Mouse (Mus musculus): ENCODE data around the gene Fkbp11. TPM values are rescaled to one million over a fixed set of nuclear protein-coding genes. Genes with fewer than 3 reads are reported as not detected.

The Fkbp11 gene
- polyA plus RNA-seq, 1 experiment from 2014 or later, result 10.5 TPM

GRCm38 (mm10) chr15:98768259-98768658 is 40.3 kb upstream of the Fkbp11 start:
- ATAC-seq (ENCODE audit: low FRiP score) (no peak), DNase-seq (ENCODE audit: low spot score, missing footprints) (peak; percentile 81)
- WGBS, result 18% methylated on average over 5 of the region's 5 CpGs
- Histone ChIP-seq H3K27ac (ENCODE audit: low read depth, low read length) (no peak overlapping the region), H3K36me3 (ENCODE audit: control insufficient read depth, insufficient read depth, low read length) (no peaks in the 10 kb centered on the region), H3K4me2 (no peak overlapping the region), H3K9me3 (ENCODE audit: control insufficient read depth, low read length) (no peaks in the 10 kb centered on the region), H3K27me3 (ENCODE audit: control insufficient read depth, insufficient read depth, low read length) (peaks cover 39% of the 10 kb centered on the region), H3K4me1 (ENCODE audit: control insufficient read depth, insufficient read depth, low read length) (peaks cover 5% of the 10 kb centered on the region), H3K9ac (ENCODE audit: low read length) (no peak overlapping the region), H3K4me3 (ENCODE audit: low read depth, low read length) (no peak overlapping the region)

DNA sequence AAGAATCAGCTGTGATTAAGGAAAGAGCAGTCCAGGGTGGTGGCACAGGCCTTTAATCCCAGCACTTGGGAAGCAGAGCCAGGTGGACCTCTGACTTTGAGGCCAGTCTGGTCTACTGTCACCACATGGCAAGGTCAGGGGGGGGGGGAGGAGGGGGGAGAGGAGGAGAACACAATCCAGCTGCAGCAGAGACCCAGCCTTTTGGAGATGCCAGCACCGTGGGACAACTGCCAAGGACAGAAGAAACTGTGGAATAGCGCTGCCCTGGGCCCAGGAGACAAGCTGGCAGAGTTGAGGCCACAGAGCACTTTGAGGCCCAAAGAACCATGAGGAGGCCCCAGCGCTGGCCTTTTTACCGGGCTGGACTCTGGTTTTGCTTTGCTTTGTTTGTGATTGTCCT is 37.9 kb upstream of the Fkbp11 start:
- H3K27me3 ChIP-seq (ENCODE audit: control insufficient read depth, insufficient read depth, low read length), result peaks cover 16% of the 10 kb centered on the region
- H3K36me3 ChIP-seq (ENCODE audit: control insufficient read depth, insufficient read depth, low read length), result no peaks in the 10 kb centered on the region
- ATAC-seq (ENCODE audit: low FRiP score) (no peak), DNase-seq (ENCODE audit: low spot score, missing footprints) (no peak)
- no peak overlapping the region for H3K4me2 ChIP-seq
- H3K27ac ChIP-seq (ENCODE audit: low read depth, low read length), result no peak overlapping the region
- H3K9ac ChIP-seq (ENCODE audit: low read length), result no peak overlapping the region
- H3K4me1 ChIP-seq (ENCODE audit: control insufficient read depth, insufficient read depth, low read length), result peaks cover 10% of the 10 kb centered on the region
- H3K4me3 ChIP-seq (ENCODE audit: low read depth, low read length), result no peak overlapping the region
- no peaks in the 10 kb centered on the region for H3K9me3 ChIP-seq (ENCODE audit: control insufficient read depth, low read length)
- WGBS, result 65% methylated on average over 4 of the region's 4 CpGs

GRCm38 (mm10) chr15:98762670-98763529 is 34.9 kb upstream of the Fkbp11 start, which contains the start of gene Arf3:
TSS of gene Arf3 (minus strand) at chr15:98763214.
- DNase-seq (ENCODE audit: low spot score, missing footprints) (peak; percentile 99), ATAC-seq (ENCODE audit: low FRiP score) (peak; percentile 94)
- Histone ChIP-seq H3K9me3 (ENCODE audit: control insufficient read depth, low read length) (no peaks in the 10 kb centered on the region), H3K4me2 (peak within 1 kb of the TSS; percentile 82), H3K27me3 (ENCODE audit: control insufficient read depth, insufficient read depth, low read length) (peaks cover 9% of the 10 kb centered on the region), H3K36me3 (ENCODE audit: control insufficient read depth, insufficient read depth, low read length) (no peaks in the 10 kb centered on the region; the same call in 1 of the 2 replicates), H3K9ac (ENCODE audit: low read length) (peak within 1 kb of the TSS; percentile 93), H3K27ac (ENCODE audit: low read depth, low read length) (peak within 1 kb of the TSS; percentile 75), H3K4me1 (ENCODE audit: control insufficient read depth, insufficient read depth, low read length) (peaks cover 10% of the 10 kb centered on the region), H3K4me3 (ENCODE audit: low read depth, low read length) (peak within 1 kb of the TSS; percentile 99)
- WGBS, result under 1% methylated on average over 60 of the region's 76 CpGs

DNA sequence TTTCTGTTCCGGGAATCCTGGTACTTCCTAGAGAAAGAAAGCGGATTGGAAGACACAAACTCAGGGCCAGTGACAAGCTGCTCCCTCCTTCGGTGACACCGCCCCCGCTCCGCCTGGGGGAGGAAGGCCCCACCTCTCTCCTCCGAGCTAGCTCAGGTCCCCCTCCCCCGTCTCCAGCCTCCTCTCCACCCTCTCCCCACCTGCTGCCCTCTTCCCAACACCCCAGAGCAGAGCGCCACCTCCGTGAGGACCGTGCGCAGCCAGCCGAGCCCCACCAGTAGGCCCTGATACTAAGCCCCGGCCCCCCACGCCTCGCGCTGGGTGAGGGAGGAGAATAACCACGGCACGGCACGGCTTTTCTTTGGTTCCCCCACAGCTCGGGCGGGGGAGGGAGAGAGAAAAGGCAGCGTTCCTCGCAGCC is 34.2 kb upstream of the Fkbp11 start:
- WGBS, result under 1% methylated on average over 23 of the region's 24 CpGs
- DNase-seq (ENCODE audit: low spot score, missing footprints) (peak; percentile 95), ATAC-seq (ENCODE audit: low FRiP score) (peak; percentile 74)
- Histone ChIP-seq H3K9me3 (ENCODE audit: control insufficient read depth, low read length) (no peaks in the 10 kb centered on the region), H3K9ac (ENCODE audit: low read length) (peak overlapping the region; percentile 93), H3K36me3 (ENCODE audit: control insufficient read depth, insufficient read depth, low read length) (no peaks in the 10 kb centered on the region; the same call in 1 of the 2 replicates), H3K4me2 (peak overlapping the region; percentile 82), H3K27me3 (ENCODE audit: control insufficient read depth, insufficient read depth, low read length) (peaks cover 9% of the 10 kb centered on the region), H3K4me1 (ENCODE audit: control insufficient read depth, insufficient read depth, low read length) (peaks cover 10% of the 10 kb centered on the region), H3K27ac (ENCODE audit: low read depth, low read length) (peak overlapping the region; percentile 75), H3K4me3 (ENCODE audit: low read depth, low read length) (peak overlapping the region; percentile 99)

- Histone ChIP-seq H3K27ac (ENCODE audit: low read depth, low read length) (no peak overlapping the region), H3K4me1 (ENCODE audit: control insufficient read depth, insufficient read depth, low read length) (no peaks in the 10 kb centered on the region), H3K9me3 (ENCODE audit: control insufficient read depth, low read length) (no peaks in the 10 kb centered on the region), H3K4me2 (no peak overlapping the region), H3K36me3 (ENCODE audit: control insufficient read depth, insufficient read depth, low read length) (no peaks in the 10 kb centered on the region; the same call in 1 of the 2 replicates), H3K27me3 (ENCODE audit: control insufficient read depth, insufficient read depth, low read length) (no peaks in the 10 kb centered on the region), H3K4me3 (ENCODE audit: low read depth, low read length) (no peak overlapping the region), H3K9ac (ENCODE audit: low read length) (no peak overlapping the region)
- ATAC-seq (ENCODE audit: low FRiP score), result no peak
- 93% methylated on average over 2 of the region's 2 CpGs for WGBS
- peak; percentile 0 for DNase-seq (ENCODE audit: low spot score, missing footprints)
Measured at GRCm38 (mm10) chr15:98754125-98754524, 26.1 kb upstream of the Fkbp11 start.

GRCm38 (mm10) chr15:98753021-98753423 is 25.0 kb upstream of the Fkbp11 start:
- ATAC-seq (ENCODE audit: low FRiP score), result no peak
- WGBS, result 74% methylated on average over 8 of the region's 8 CpGs
- H3K27ac ChIP-seq (ENCODE audit: low read depth, low read length), result no peak overlapping the region

GRCm38 (mm10) chr15:98749093-98749492 is 21.1 kb upstream of the Fkbp11 start:
- ATAC-seq (ENCODE audit: low FRiP score), result no peak
- no peak overlapping the region for H3K4me2 ChIP-seq

More at GRCm38 (mm10) chr15:98753021-98753423, 25.0 kb upstream of the Fkbp11 start:
- no peaks in the 10 kb centered on the region for H3K36me3 ChIP-seq (ENCODE audit: control insufficient read depth, insufficient read depth, low read length)
- H3K9ac ChIP-seq (ENCODE audit: low read length), result no peak overlapping the region
- no peaks in the 10 kb centered on the region for H3K9me3 ChIP-seq (ENCODE audit: control insufficient read depth, low read length)
- peak; percentile 61 for DNase-seq (ENCODE audit: low spot score, missing footprints)
- no peak overlapping the region for H3K4me2 ChIP-seq
- H3K27me3 ChIP-seq (ENCODE audit: control insufficient read depth, insufficient read depth, low read length), result no peaks in the 10 kb centered on the region
- no peaks in the 10 kb centered on the region for H3K4me1 ChIP-seq (ENCODE audit: control insufficient read depth, insufficient read depth, low read length)
- no peak overlapping the region for H3K4me3 ChIP-seq (ENCODE audit: low read depth, low read length)

DNA sequence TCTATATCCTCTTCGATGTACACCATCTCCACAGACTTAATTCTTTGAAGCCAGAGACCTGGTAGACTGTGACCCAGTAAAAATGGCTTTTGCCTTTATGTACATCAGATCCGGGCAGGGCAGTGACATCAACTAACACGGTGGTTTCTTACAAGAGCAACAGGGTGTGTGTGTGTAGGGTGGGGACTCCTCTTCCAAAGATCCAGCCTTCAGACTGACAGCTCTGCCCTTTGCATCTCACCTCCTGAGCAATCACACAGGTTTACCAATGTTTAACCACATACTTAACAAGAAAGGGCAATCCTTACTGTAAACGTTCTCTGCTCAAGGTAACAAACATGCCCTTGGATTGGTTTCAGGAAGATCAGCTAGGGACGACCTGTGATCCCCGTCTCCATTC is 19.3 kb upstream of the Fkbp11 start:
- no peaks in the 10 kb centered on the region for H3K4me1 ChIP-seq (ENCODE audit: control insufficient read depth, insufficient read depth, low read length)
- DNase-seq (ENCODE audit: low spot score, missing footprints) (no peak), ATAC-seq (ENCODE audit: low FRiP score) (no peak)
- no peaks in the 10 kb centered on the region for H3K36me3 ChIP-seq (ENCODE audit: control insufficient read depth, insufficient read depth, low read length)
- H3K9ac ChIP-seq (ENCODE audit: low read length), result no peak overlapping the region
- no peaks in the 10 kb centered on the region for H3K9me3 ChIP-seq (ENCODE audit: control insufficient read depth, low read length)
- H3K27ac ChIP-seq (ENCODE audit: low read depth, low read length), result no peak overlapping the region
- H3K4me3 ChIP-seq (ENCODE audit: low read depth, low read length), result no peak overlapping the region
- H3K4me2 ChIP-seq, result no peak overlapping the region
- WGBS, result 91% methylated on average over 6 of the region's 6 CpGs
- no peaks in the 10 kb centered on the region for H3K27me3 ChIP-seq (ENCODE audit: control insufficient read depth, insufficient read depth, low read length)

More at GRCm38 (mm10) chr15:98749093-98749492, 21.1 kb upstream of the Fkbp11 start:
- Histone ChIP-seq H3K4me3 (ENCODE audit: low read depth, low read length) (no peak overlapping the region), H3K9ac (ENCODE audit: low read length) (no peak overlapping the region), H3K27me3 (ENCODE audit: control insufficient read depth, insufficient read depth, low read length) (no peaks in the 10 kb centered on the region), H3K9me3 (ENCODE audit: control insufficient read depth, low read length) (no peaks in the 10 kb centered on the region), H3K4me1 (ENCODE audit: control insufficient read depth, insufficient read depth, low read length) (no peaks in the 10 kb centered on the region), H3K36me3 (ENCODE audit: control insufficient read depth, insufficient read depth, low read length) (no peaks in the 10 kb centered on the region), H3K27ac (ENCODE audit: low read depth, low read length) (no peak overlapping the region)
- DNase-seq (ENCODE audit: low spot score, missing footprints), result no peak
- 97% methylated on average over 2 of the region's 2 CpGs for WGBS

DNA sequence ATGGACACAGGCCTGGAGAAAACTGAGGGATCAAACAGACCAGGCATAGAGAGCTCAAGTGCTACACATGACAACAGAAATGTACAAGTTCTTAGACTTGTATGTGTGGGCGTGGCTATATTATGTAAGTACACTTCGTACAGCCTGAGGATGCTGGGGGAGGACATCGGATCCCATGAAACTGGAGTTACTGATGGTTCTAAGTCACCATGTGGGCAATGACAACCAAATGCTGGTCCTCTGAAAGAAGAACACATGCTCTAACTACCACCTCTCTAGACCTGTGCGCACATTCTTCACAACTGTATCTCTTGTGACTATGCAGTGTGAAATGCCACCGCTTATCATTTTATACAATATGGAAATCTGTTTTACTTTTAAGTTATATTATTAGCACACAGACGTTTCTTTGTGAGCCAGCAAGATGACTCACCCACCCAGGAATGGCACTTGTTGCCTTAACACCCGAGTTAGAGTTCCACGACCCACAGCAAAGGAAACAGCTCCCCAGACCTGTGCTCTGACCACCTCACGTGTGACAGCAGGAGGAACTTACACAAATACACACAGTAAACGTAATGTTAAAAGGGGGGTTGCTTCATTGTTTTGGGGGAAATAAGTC is 18.5 kb upstream of the Fkbp11 start:
- no peaks in the 10 kb centered on the region for H3K36me3 ChIP-seq (ENCODE audit: control insufficient read depth, insufficient read depth, low read length)
- no peaks in the 10 kb centered on the region for H3K9me3 ChIP-seq (ENCODE audit: control insufficient read depth, low read length)
- ATAC-seq (ENCODE audit: low FRiP score) (no peak), DNase-seq (ENCODE audit: low spot score, missing footprints) (no peak)
- H3K4me1 ChIP-seq (ENCODE audit: control insufficient read depth, insufficient read depth, low read length), result no peaks in the 10 kb centered on the region
- H3K4me2 ChIP-seq, result no peak overlapping the region
- H3K27me3 ChIP-seq (ENCODE audit: control insufficient read depth, insufficient read depth, low read length), result no peaks in the 10 kb centered on the region
- H3K27ac ChIP-seq (ENCODE audit: low read depth, low read length), result no peak overlapping the region
- no peak overlapping the region for H3K9ac ChIP-seq (ENCODE audit: low read length)
- 90% methylated on average over 10 of the region's 10 CpGs for WGBS
- no peak overlapping the region for H3K4me3 ChIP-seq (ENCODE audit: low read depth, low read length)

Data from midbrain, embryonic 11.5 days (tissue).